ENCODE assay signal across 8 mouse cellular contexts in genomic region chr7:19358634-19359033, GRCm38 (mm10). TPM values are rescaled to one million over a fixed set of nuclear protein-coding genes. Genes with fewer than 3 reads are reported as not detected.
A peak's percentile ranks its signal among the peaks of the same experiment; 100 is the strongest.
DNase-seq lines count a peak whose midpoint lies in the region; ATAC-seq and TF ChIP-seq lines count a peak whose summit lies in the region.

No protein-coding gene starts in this region.

- peak overlapping the region; percentile 27; the same call in 1 of the 2 replicates for H3K4me3 ChIP-seq in spleen, adult 2 months (ENCODE audit: extremely low read depth, insufficient read depth, insufficient read length)
- H3K4me3 ChIP-seq in limb, embryonic 14.5 days (replicated peaks; ENCODE audit: low read length), result peak overlapping the region; percentile 66
- peak overlapping the region; percentile 73 for H3K4me3 ChIP-seq in stomach, postnatal 0 days (ENCODE audit: low read depth, low read length)

- no peak for TF ChIP-seq EP300 in stomach, postnatal 0 days (optimal IDR thresholded peaks at IDR 0.05)

- peaks cover 12% of the 10 kb centered on the region for H3K4me1 ChIP-seq in spleen, adult 2 months (ENCODE audit: control insufficient read depth, insufficient read depth, insufficient read length)
- H3K4me1 ChIP-seq in limb, embryonic 14.5 days (ENCODE audit: control insufficient read depth, insufficient read depth, low read length), result peaks cover 12% of the 10 kb centered on the region
- H3K4me1 ChIP-seq in stomach, postnatal 0 days (replicated peaks; ENCODE audit: control insufficient read depth, insufficient read depth), result peaks cover 3% of the 10 kb centered on the region; the same call in 1 of the 2 replicates

- no peak for TF ChIP-seq CTCF in spleen, adult 2 months (IDR thresholded peaks at IDR 0.05; ENCODE audit: extremely low read depth, insufficient read depth, insufficient read length, insufficient replicate concordance)
- no peak for TF ChIP-seq CTCF in stomach, postnatal 0 days (IDR thresholded peaks at IDR 0.05; ENCODE audit: low read depth)

- H3K4me2 ChIP-seq in limb, embryonic 14.5 days (replicated peaks; ENCODE audit: low read depth, low read length, severe bottlenecking), result peak overlapping the region; percentile 97
- peak overlapping the region; percentile 92 for H3K4me2 ChIP-seq in stomach, postnatal 0 days (replicated peaks; ENCODE audit: low read depth)

- H3K36me3 ChIP-seq in spleen, adult 2 months (ENCODE audit: control insufficient read depth, insufficient read depth, low read length), result peaks cover 4% of the 10 kb centered on the region; the same call in 1 of the 2 replicates
- peaks cover 38% of the 10 kb centered on the region for H3K36me3 ChIP-seq in limb, embryonic 14.5 days (ENCODE audit: control insufficient read depth, insufficient read depth, low read length)
- peaks cover 4% of the 10 kb centered on the region; the same call in 1 of the 2 replicates for H3K36me3 ChIP-seq in stomach, postnatal 0 days (ENCODE audit: control insufficient read depth, insufficient read depth, low read length)

- peak overlapping the region; percentile 66 for H3K9ac ChIP-seq in limb, embryonic 14.5 days (ENCODE audit: low read depth, low read length, severe bottlenecking)
- peak overlapping the region; percentile 67 for H3K9ac ChIP-seq in stomach, postnatal 0 days (ENCODE audit: low read length)

- WGBS in spleen, adult 2 months, result 11% methylated on average over 13 of the region's 13 CpGs
- 18% methylated on average over 13 of the region's 13 CpGs for WGBS in limb, embryonic 14.5 days
- 11% methylated on average over 13 of the region's 13 CpGs for WGBS in stomach, postnatal 0 days

- ATAC-seq in CD4-positive, CD25-positive, alpha-beta regulatory T cell, adult 4 months, result no peak
- ATAC-seq in limb, embryonic 14.5 days (ENCODE audit: low FRiP score, low read depth), result no peak
- no peak for ATAC-seq in stomach, postnatal 0 days (ENCODE audit: low FRiP score, low TSS enrichment)

- H3K9me3 ChIP-seq in limb, embryonic 14.5 days (ENCODE audit: control insufficient read depth, low read length), result no peaks in the 10 kb centered on the region
- H3K9me3 ChIP-seq in stomach, postnatal 0 days (ENCODE audit: control insufficient read depth, low read length), result no peaks in the 10 kb centered on the region

- peaks cover 6% of the 10 kb centered on the region for H3K27me3 ChIP-seq in spleen, adult 2 months (ENCODE audit: control insufficient read depth, insufficient read depth, low read length)
- H3K27me3 ChIP-seq in limb, embryonic 14.5 days (ENCODE audit: control insufficient read depth, insufficient read depth, low read length), result no peaks in the 10 kb centered on the region
- no peaks in the 10 kb centered on the region for H3K27me3 ChIP-seq in stomach, postnatal 0 days (ENCODE audit: control insufficient read depth, insufficient read depth, low read length)

- TF ChIP-seq POLR2A in spleen, adult 2 months (IDR thresholded peaks at IDR 0.05; ENCODE audit: low read depth, low read length), result no peak
- TF ChIP-seq POLR2A in limb, embryonic 14.5 days (IDR thresholded peaks at IDR 0.05; ENCODE audit: borderline replicate concordance, extremely low read depth, insufficient read depth, insufficient read length), result no peak

- H3K27ac ChIP-seq in spleen, adult 2 months (ENCODE audit: insufficient read depth, low read length), result no peak overlapping the region
- no peak overlapping the region for H3K27ac ChIP-seq in limb, embryonic 14.5 days (replicated peaks; ENCODE audit: low read depth, low read length)
- no peak overlapping the region for H3K27ac ChIP-seq in stomach, postnatal 0 days (replicated peaks)

- peak; percentile 32 for DNase-seq in CD4-positive, CD25-positive, alpha-beta regulatory T cell, adult 2 months (ENCODE audit: low read depth, low spot score)
- DNase-seq in spleen, adult 2 months (ENCODE audit: low read depth in 1 of 2, low spot score in 2 of 2), result no peak
- DNase-seq in spleen, postnatal 36 days (ENCODE audit: low spot score in 2 of 2), result no peak
- DNase-seq in limb, embryonic 14.5 days (ENCODE audit: low spot score), result no peak
- DNase-seq in stomach, postnatal 0 days (ENCODE audit: low spot score), result no peak
- no peak for DNase-seq in layer of hippocampus, adult 9-11 months
- DNase-seq in spleen, adult 12 weeks (ENCODE audit: low spot score), result no peak

RNA-seq across cellular contexts. Expression of gene Cd3eap, which starts 0.6 kb away (rescaled TPM):
- 10 to 100 TPM; 15.8 to 17.6 TPM for polyA plus RNA-seq in CD4-positive, CD25-positive, alpha-beta regulatory T cell, adult 4 months (2017; shearing (Covaris generic))
- polyA plus RNA-seq in spleen, adult 2 months (2012; rRNA removed), result 5.8 and 5.9 TPM in 2 replicates
- polyA plus RNA-seq in limb, embryonic 14.5 days (2012; rRNA removed), result 13.7 and 19.4 TPM in 2 replicates
- polyA plus RNA-seq in limb, embryonic 14.5 days (2014; fragmentation: Nextera tagmentation; extraction: Ambion mirVana), result 25.2 and 28.7 TPM in 2 replicates
- 13.4 and 13.6 TPM in 2 replicates for polyA plus RNA-seq in stomach, postnatal 0 days (2015; fragmentation: Nextera tagmentation; extraction: Ambion mirVana)

RNA-seq across cellular contexts. Expression of gene Ppp1r13l, which starts 0.9 kb away (rescaled TPM):
- polyA plus RNA-seq in CD4-positive, CD25-positive, alpha-beta regulatory T cell, adult 4 months (2017; shearing (Covaris generic)), result not detected
- polyA plus RNA-seq in spleen, adult 2 months (2012; rRNA removed), result 2.2 and 2.5 TPM in 2 replicates
- 33.8 and 39.3 TPM in 2 replicates for polyA plus RNA-seq in limb, embryonic 14.5 days (2012; rRNA removed)
- 15.3 and 16.8 TPM in 2 replicates for polyA plus RNA-seq in limb, embryonic 14.5 days (2014; fragmentation: Nextera tagmentation; extraction: Ambion mirVana)
- polyA plus RNA-seq in stomach, postnatal 0 days (2015; fragmentation: Nextera tagmentation; extraction: Ambion mirVana), result 10.3 and 12.2 TPM in 2 replicates

RNA-seq across cellular contexts. Expression of gene Ercc1, which starts 14.1 kb away (rescaled TPM):
- polyA plus RNA-seq in CD4-positive, CD25-positive, alpha-beta regulatory T cell, adult 4 months (2017; shearing (Covaris generic)), result 10 to 100 TPM; 71.2 to 78.1 TPM
- 28.2 and 29.9 TPM in 2 replicates for polyA plus RNA-seq in spleen, adult 2 months (2012; rRNA removed)
- 72.3 and 93.5 TPM in 2 replicates for polyA plus RNA-seq in limb, embryonic 14.5 days (2012; rRNA removed)
- 74.3 and 86.1 TPM in 2 replicates for polyA plus RNA-seq in limb, embryonic 14.5 days (2014; fragmentation: Nextera tagmentation; extraction: Ambion mirVana)
- polyA plus RNA-seq in stomach, postnatal 0 days (2015; fragmentation: Nextera tagmentation; extraction: Ambion mirVana), result 32.8 and 36.9 TPM in 2 replicates

RNA-seq across cellular contexts. Expression of gene Ercc2, which starts 23.2 kb away (rescaled TPM):
- 10 to 100 TPM; 10.1 to 11.6 TPM for polyA plus RNA-seq in CD4-positive, CD25-positive, alpha-beta regulatory T cell, adult 4 months (2017; shearing (Covaris generic))
- 51.8 and 62.2 TPM in 2 replicates for polyA plus RNA-seq in spleen, adult 2 months (2012; rRNA removed)
- 58.1 and 73.8 TPM in 2 replicates for polyA plus RNA-seq in limb, embryonic 14.5 days (2012; rRNA removed)
- 11.3 and 12.6 TPM in 2 replicates for polyA plus RNA-seq in limb, embryonic 14.5 days (2014; fragmentation: Nextera tagmentation; extraction: Ambion mirVana)
- polyA plus RNA-seq in stomach, postnatal 0 days (2015; fragmentation: Nextera tagmentation; extraction: Ambion mirVana), result 6.0 and 6.4 TPM in 2 replicates

RNA-seq across cellular contexts. Expression of gene Klc3, which starts 45.3 kb away (rescaled TPM):
- polyA plus RNA-seq in CD4-positive, CD25-positive, alpha-beta regulatory T cell, adult 4 months (2017; shearing (Covaris generic)), result 1 to 10 TPM; 2.6 to 3.3 TPM
- polyA plus RNA-seq in spleen, adult 2 months (2012; rRNA removed), result 2.3 and 3.9 TPM in 2 replicates
- 11.5 and 12.8 TPM in 2 replicates for polyA plus RNA-seq in limb, embryonic 14.5 days (2012; rRNA removed)
- 12.5 and 15.2 TPM in 2 replicates for polyA plus RNA-seq in limb, embryonic 14.5 days (2014; fragmentation: Nextera tagmentation; extraction: Ambion mirVana)
- 24.3 and 26.5 TPM in 2 replicates for polyA plus RNA-seq in stomach, postnatal 0 days (2015; fragmentation: Nextera tagmentation; extraction: Ambion mirVana)
